Mouse (Mus musculus): ENCODE data around the gene Dennd4a. TPM values are rescaled to one million over a fixed set of nuclear protein-coding genes. Genes with fewer than 3 reads are reported as not detected.
"Not testable (repeated sequence)": the region's sequence is repeated elsewhere in the genome, so short reads cannot be mapped to it uniquely, and the experiment has no call there.

Gene Dennd4a
- polyA plus RNA-seq, 1 experiment from 2014 or later = 13.7 TPM

- no peaks in the 10 kb centered on the region for H3K9me3 ChIP-seq (ENCODE audit: low read length)
- 0 out of 2 replicates have a peak, but pooled peaks have one; percentile 1 for TF ChIP-seq EP300 (IDR thresholded peaks at IDR 0.05; ENCODE audit: low read depth)
- no peak for TF ChIP-seq CTCF (IDR thresholded peaks at IDR 0.05; ENCODE audit: low read depth)
- WGBS (ENCODE audit: insufficient replicate concordance) = 18% methylated on average over 1 of the region's 1 CpGs
- ATAC-seq (no peak), DNase-seq (no peak)
- peaks cover 30% of the 10 kb centered on the region for H3K4me1 ChIP-seq (ENCODE audit: insufficient read depth)
- peak overlapping the region; percentile 89 for H3K9ac ChIP-seq (replicated peaks)
- H3K27ac ChIP-seq (ENCODE audit: low read depth) = peak overlapping the region; percentile 97
- peak overlapping the region; percentile 98 for H3K4me3 ChIP-seq (ENCODE audit: low read depth, low read length)
- H3K27me3 ChIP-seq (ENCODE audit: insufficient read depth, low read length) = no peaks in the 10 kb centered on the region
- no peaks in the 10 kb centered on the region; the same call in 1 of the 2 replicates for H3K36me3 ChIP-seq (replicated peaks; ENCODE audit: insufficient read depth, low read length)
- peak overlapping the region; percentile 76 for H3K4me2 ChIP-seq (ENCODE audit: low read depth, low read length)
These were observed 1.3 kb downstream of the Dennd4a start for GRCm38 (mm10) chr9:64812475-64812860.

GRCm38 (mm10) chr9:64814273-64814672 is 3.1 kb downstream of the Dennd4a start:
- Histone ChIP-seq H3K9me3 (ENCODE audit: low read length) (no peaks in the 10 kb centered on the region), H3K27ac (ENCODE audit: low read depth) (peak overlapping the region; percentile 97), H3K4me1 (ENCODE audit: insufficient read depth) (peaks cover 27% of the 10 kb centered on the region), H3K4me3 (ENCODE audit: low read depth, low read length) (peak overlapping the region; percentile 24), H3K9ac (replicated peaks) (no peak overlapping the region), H3K4me2 (ENCODE audit: low read depth, low read length) (peak overlapping the region; percentile 26), H3K36me3 (replicated peaks; ENCODE audit: insufficient read depth, low read length) (no peaks in the 10 kb centered on the region; the same call in 1 of the 2 replicates), H3K27me3 (ENCODE audit: insufficient read depth, low read length) (no peaks in the 10 kb centered on the region)
- ATAC-seq = peak; percentile 55
- 54% methylated on average over 6 of the region's 6 CpGs for WGBS (ENCODE audit: insufficient replicate concordance)
- TF ChIP-seq EP300 (IDR thresholded peaks at IDR 0.05; ENCODE audit: low read depth) (0 out of 2 replicates have a peak, but pooled peaks have one; percentile 23), CTCF (IDR thresholded peaks at IDR 0.05; ENCODE audit: low read depth) (peak; percentile 75)
- DNase-seq = peak; percentile 49

- not testable (repeated sequence) for H3K36me3 ChIP-seq (replicated peaks; ENCODE audit: insufficient read depth, low read length); H3K4me3 ChIP-seq (ENCODE audit: low read depth, low read length); ATAC-seq; H3K9ac ChIP-seq (replicated peaks); DNase-seq; H3K27ac ChIP-seq (ENCODE audit: low read depth); H3K4me2 ChIP-seq (ENCODE audit: low read depth, low read length); H3K27me3 ChIP-seq (ENCODE audit: insufficient read depth, low read length); H3K9me3 ChIP-seq (ENCODE audit: low read length)
- WGBS (ENCODE audit: insufficient replicate concordance) = 92% methylated on average over 4 of the region's 4 CpGs
- peaks cover 19% of the 10 kb centered on the region for H3K4me1 ChIP-seq (ENCODE audit: insufficient read depth)
These were observed 8.5 kb downstream of the Dennd4a start for GRCm38 (mm10) chr9:64819686-64820085.

- TF ChIP-seq EP300 (IDR thresholded peaks at IDR 0.05; ENCODE audit: low read depth) (no peak), CTCF (IDR thresholded peaks at IDR 0.05; ENCODE audit: low read depth) (no peak)
- ATAC-seq = no peak
- H3K4me1 ChIP-seq (ENCODE audit: insufficient read depth) = peaks cover 22% of the 10 kb centered on the region
These were observed 9.1 kb downstream of the Dennd4a start for GRCm38 (mm10) chr9:64820086-64820795.

GRCm38 (mm10) chr9:64822235-64822634 is 11.1 kb downstream of the Dennd4a start:
- ATAC-seq = no peak
- no peak overlapping the region for H3K4me2 ChIP-seq (ENCODE audit: low read depth, low read length)
- peaks cover 24% of the 10 kb centered on the region for H3K4me1 ChIP-seq (ENCODE audit: insufficient read depth)

More at GRCm38 (mm10) chr9:64820086-64820795, 9.1 kb downstream of the Dennd4a start:
- no peak overlapping the region for H3K27ac ChIP-seq (ENCODE audit: low read depth)
- H3K4me3 ChIP-seq (ENCODE audit: low read depth, low read length) = no peak overlapping the region
- H3K27me3 ChIP-seq (ENCODE audit: insufficient read depth, low read length) = no peaks in the 10 kb centered on the region
- H3K4me2 ChIP-seq (ENCODE audit: low read depth, low read length) = no peak overlapping the region
- H3K9ac ChIP-seq (replicated peaks) = no peak overlapping the region
- H3K36me3 ChIP-seq (replicated peaks; ENCODE audit: insufficient read depth, low read length) = peaks cover under 1% of the 10 kb centered on the region; the same call in 1 of the 2 replicates
- H3K9me3 ChIP-seq (ENCODE audit: low read length) = no peaks in the 10 kb centered on the region
- no peak for DNase-seq
- WGBS (ENCODE audit: insufficient replicate concordance) = 76% methylated on average over 3 of the region's 3 CpGs

GRCm38 (mm10) chr9:64824389-64825008 is 13.4 kb downstream of the Dennd4a start:
- no peak overlapping the region for H3K4me3 ChIP-seq (ENCODE audit: low read depth, low read length)
- ATAC-seq (no peak), DNase-seq (no peak)
- H3K9ac ChIP-seq (replicated peaks) = no peak overlapping the region
- H3K27me3 ChIP-seq (ENCODE audit: insufficient read depth, low read length) = no peaks in the 10 kb centered on the region
- H3K36me3 ChIP-seq (replicated peaks; ENCODE audit: insufficient read depth, low read length) = peaks cover 10% of the 10 kb centered on the region
- H3K4me1 ChIP-seq (ENCODE audit: insufficient read depth) = peaks cover 26% of the 10 kb centered on the region
- 51% methylated on average over 5 of the region's 5 CpGs for WGBS (ENCODE audit: insufficient replicate concordance)
- H3K27ac ChIP-seq (ENCODE audit: low read depth) = peak overlapping the region; percentile 45; the same call in 1 of the 2 replicates
- no peak overlapping the region for H3K4me2 ChIP-seq (ENCODE audit: low read depth, low read length)
- H3K9me3 ChIP-seq (ENCODE audit: low read length) = no peaks in the 10 kb centered on the region
- TF ChIP-seq CTCF (IDR thresholded peaks at IDR 0.05; ENCODE audit: low read depth) = no peak
- TF ChIP-seq EP300 (IDR thresholded peaks at IDR 0.05; ENCODE audit: low read depth) = no peak

More at GRCm38 (mm10) chr9:64822235-64822634, 11.1 kb downstream of the Dennd4a start:
- H3K27ac ChIP-seq (ENCODE audit: low read depth) = no peak overlapping the region
- peaks cover 10% of the 10 kb centered on the region for H3K36me3 ChIP-seq (replicated peaks; ENCODE audit: insufficient read depth, low read length)
- H3K9me3 ChIP-seq (ENCODE audit: low read length) = no peaks in the 10 kb centered on the region
- 62% methylated on average over 7 of the region's 7 CpGs for WGBS (ENCODE audit: insufficient replicate concordance)
- no peak for TF ChIP-seq CTCF (IDR thresholded peaks at IDR 0.05; ENCODE audit: low read depth)
- TF ChIP-seq EP300 (IDR thresholded peaks at IDR 0.05; ENCODE audit: low read depth) = no peak
- no peak for DNase-seq
- no peak overlapping the region for H3K4me3 ChIP-seq (ENCODE audit: low read depth, low read length)
- H3K9ac ChIP-seq (replicated peaks) = no peak overlapping the region
- H3K27me3 ChIP-seq (ENCODE audit: insufficient read depth, low read length) = no peaks in the 10 kb centered on the region

Data from liver, postnatal 0 days (tissue).